In genomic region chr7:13324316-13324715, GRCm38 (mm10) we compare ENCODE assay signal across 30 mouse cellular contexts. TPM values are rescaled to one million over a fixed set of nuclear protein-coding genes. Genes with fewer than 3 reads are reported as not detected.
A peak's percentile ranks its signal among the peaks of the same experiment; 100 is the strongest.
DNase-seq lines count a peak whose midpoint lies in the region; ATAC-seq and TF ChIP-seq lines count a peak whose summit lies in the region.
"Had no signal": no experiment of that assay in that cellular context is flagged by ENCODE, and none has a peak within 500 bp of the region (broad histone marks: within the 10 kb centered on the region; RNA-seq: fewer than 3 reads in every experiment).

Gene Pla2g4c (plus strand): TSS chr7:13324655.

- TF ChIP-seq POLR2A in lung, adult 2 months (IDR thresholded peaks at IDR 0.05; ENCODE audit: borderline replicate concordance, extremely low read depth, low read depth, low read length) = no peak
- TF ChIP-seq POLR2A in thymus, adult 2 months (IDR thresholded peaks at IDR 0.05; ENCODE audit: control insufficient read depth, extremely low read depth, insufficient read depth, low read length, poor library complexity) = no peak

- whole genome bisulfite sequencing in lung, embryonic 16.5 days = 63% methylated on average over 2 of the region's 2 CpGs
- WGBS in lung, adult 2 months = 47% methylated on average over 2 of the region's 2 CpGs
- WGBS in thymus, adult 2 months = 85% methylated on average over 2 of the region's 2 CpGs

- H3K9me3 ChIP-seq in lung, embryonic 16.5 days (ENCODE audit: control insufficient read depth, low read length) = no peaks in the 10 kb centered on the region
- H3K9me3 ChIP-seq: embryonic facial prominence, embryonic 12.5 days; hindbrain, embryonic 13.5 days; limb, embryonic 12.5 days; liver, embryonic 15.5 days had no signal

- no peak within 1 kb of the TSS for H3K9ac ChIP-seq in lung, embryonic 16.5 days (ENCODE audit: low read length)
- H3K9ac ChIP-seq: embryonic facial prominence, embryonic 12.5 days; forebrain, postnatal 0 days; hindbrain, embryonic 13.5 days; limb, embryonic 12.5 days; liver, embryonic 15.5 days had no signal

- H3K27ac ChIP-seq in lung, embryonic 16.5 days (ENCODE audit: low read length) = no peak within 1 kb of the TSS
- no peak within 1 kb of the TSS for H3K27ac ChIP-seq in thymus, adult 2 months (ENCODE audit: control insufficient read depth, insufficient read depth, low read length)
- H3K27ac ChIP-seq: embryonic facial prominence, embryonic 12.5 days; hindbrain, embryonic 13.5 days; left cerebral cortex, adult 2 months; limb, embryonic 12.5 days; liver, embryonic 15.5 days had no signal

- H3K4me3 ChIP-seq in lung, embryonic 16.5 days (ENCODE audit: low read length) = no peak within 1 kb of the TSS
- no peak within 1 kb of the TSS for H3K4me3 ChIP-seq in lung, adult 2 months (replicated peaks; ENCODE audit: extremely low read depth, low read depth, low read length)
- no peak within 1 kb of the TSS for H3K4me3 ChIP-seq in thymus, adult 2 months (ENCODE audit: control insufficient read depth, insufficient read depth, low read length)
- H3K4me3 ChIP-seq: embryonic facial prominence, embryonic 12.5 days; hindbrain, embryonic 13.5 days; left cerebral cortex, adult 2 months; limb, embryonic 12.5 days; liver, embryonic 15.5 days had no signal

- DNase-seq in lung, adult 2 months = no peak
- no peak for DNase-seq in adrenal gland, postnatal 14 days
- DNase-seq in thymus, adult 2 months = no peak
- DNase-seq in kidney, postnatal 36 days = no peak
- DNase-seq: adrenal gland, adult 2 months; cerebellum, adult 11 months; cerebellum, adult 9-10 months; cerebellum, postnatal 36 days; embryo, embryonic 11 days; forebrain, postnatal 0 days; heart, postnatal 4 days; kidney, postnatal 14 days; lung, postnatal 14 days; spleen, adult 18-20 months; thymus, adult 18-20 months; thymus, postnatal 4 days had no signal

- no peak for TF ChIP-seq CTCF in lung, adult 2 months (IDR thresholded peaks at IDR 0.05; ENCODE audit: insufficient read depth, low read length)
- TF ChIP-seq CTCF in thymus, adult 2 months (IDR thresholded peaks at IDR 0.05; ENCODE audit: borderline replicate concordance, control insufficient read depth, extremely low read depth, insufficient read depth, low read length, poor library complexity) = no peak

- peak; percentile 43; the same call in 1 of the 2 replicates for ATAC-seq in lung, embryonic 16.5 days (ENCODE audit: low read depth)
- ATAC-seq in erythroblast, adult 5-6 weeks (replicated peaks; ENCODE audit: low FRiP score, poor library complexity, severe bottlenecking) = peak; percentile 72; the same call in 1 of the 2 replicates
- ATAC-seq in megakaryocyte progenitor cell, adult 5-6 weeks (replicated peaks; ENCODE audit: poor library complexity) = peak; percentile 87
- ATAC-seq: activated CD4-positive, CD25-positive, alpha-beta regulatory T cell, adult 4 months; CD4-positive, CD25-positive, alpha-beta regulatory T cell, adult 4 months; forebrain, postnatal 0 days; intestine, embryonic 16.5 days; midbrain, embryonic 16.5 days had no signal

- no peak within 1 kb of the TSS for H3K4me2 ChIP-seq in lung, embryonic 16.5 days (ENCODE audit: low read depth, low read length)
- H3K4me2 ChIP-seq: embryonic facial prominence, embryonic 12.5 days; heart, embryonic 11.5 days; hindbrain, embryonic 13.5 days; limb, embryonic 12.5 days; liver, embryonic 15.5 days; midbrain, embryonic 11.5 days had no signal

- no peaks in the 10 kb centered on the region for H3K27me3 ChIP-seq in lung, embryonic 16.5 days (ENCODE audit: control insufficient read depth, insufficient read depth, low read depth, low read length)
- H3K27me3 ChIP-seq in thymus, adult 2 months (ENCODE audit: control insufficient read depth, insufficient read depth, low read length) = no peaks in the 10 kb centered on the region
- H3K27me3 ChIP-seq: embryonic facial prominence, embryonic 12.5 days; hindbrain, embryonic 13.5 days; limb, embryonic 12.5 days; liver, embryonic 15.5 days had no signal

- no peaks in the 10 kb centered on the region for H3K36me3 ChIP-seq in lung, embryonic 16.5 days (ENCODE audit: control insufficient read depth, insufficient read depth, low read length)
- H3K36me3 ChIP-seq in thymus, adult 2 months (ENCODE audit: control insufficient read depth, insufficient read depth, low read length) = no peaks in the 10 kb centered on the region
- H3K36me3 ChIP-seq: embryonic facial prominence, embryonic 12.5 days; hindbrain, embryonic 13.5 days; limb, embryonic 12.5 days had no signal

- no peaks in the 10 kb centered on the region for H3K4me1 ChIP-seq in lung, embryonic 16.5 days (replicated peaks; ENCODE audit: control insufficient read depth, insufficient read depth, low read length)
- H3K4me1 ChIP-seq in lung, adult 2 months (ENCODE audit: control insufficient read depth, insufficient read depth, low read length) = no peaks in the 10 kb centered on the region
- no peaks in the 10 kb centered on the region for H3K4me1 ChIP-seq in thymus, adult 2 months (replicated peaks; ENCODE audit: control insufficient read depth, insufficient read depth, low read length)
- H3K4me1 ChIP-seq: embryonic facial prominence, embryonic 12.5 days; hindbrain, embryonic 13.5 days; limb, embryonic 12.5 days had no signal

RNA-seq across cellular contexts. Expression of gene Pla2g4c, which starts in this region (rescaled TPM):
- polyA plus RNA-seq in lung, embryonic 16.5 days (2015; fragmentation: Nextera tagmentation; extraction: Ambion mirVana) = 1.3 and 1.5 TPM in 2 replicates
- polyA plus RNA-seq in lung, adult 2 months (2012; rRNA removed) = 0.05 and 0.12 TPM in 2 replicates
- total RNA-seq in erythroblast, adult 5-6 weeks (2015; ENCODE audit: low replicate concordance) = 0.96 and 6.1 TPM in 2 replicates
- total RNA-seq in erythroblast, adult 5-6 weeks (2017; ENCODE audit: low replicate concordance) = 5.0 and 8.9 TPM in 2 replicates
- total RNA-seq in megakaryocyte progenitor cell, adult 5-6 weeks (2015) = 0.89 and 1.2 TPM in 2 replicates
- total RNA-seq in megakaryocyte progenitor cell, adult 5-6 weeks (2017) = 1.5 and 1.8 TPM in 2 replicates
- 0.38 and 0.78 TPM in 2 replicates for total RNA-seq in adrenal gland, postnatal 14 days (2021)
- 0.70 and 0.74 TPM in 2 replicates for polyA plus RNA-seq in thymus, adult 2 months (2012; rRNA removed)
- polyA plus RNA-seq: forebrain, postnatal 0 days had no signal
